Mouse (Mus musculus) liver, embryonic 13.5 days (tissue): Measurements from ENCODE around the gene Lmtk2. TPM values are rescaled to one million over a fixed set of nuclear protein-coding genes. Genes with fewer than 3 reads are reported as not detected.

Experiments
- ATAC-seq: fragments of 200-750 bp; cut with Nextera tagmentation; 2 replicates; pipeline ENCODE4 v1.8.0; 2017; ENCODE audit warnings: low read depth, mild to moderate bottlenecking, moderate number of reproducible peaks, moderate library complexity
- DNase-seq: peaks from one replicate; pipeline ENCODE4 v3.0.0; 2022
- H3K27ac ChIP-seq: fragments of 300-500 bp; sonication (generic); 2 replicates; pipeline ENCODE4 v1.5.1; 2015; ENCODE audit warnings: moderate library complexity, mild to moderate bottlenecking, inconsistent platforms
- H3K27me3 ChIP-seq: fragments of 300-500 bp; sonication (generic); 2 replicates; pipeline ENCODE4 v1.6.1; 2015; ENCODE audit warnings: mild to moderate bottlenecking, inconsistent platforms
- H3K36me3 ChIP-seq: fragments of 300-500 bp; sonication (generic); 2 replicates; pipeline ENCODE4 v1.6.1; 2015; ENCODE audit warnings: mild to moderate bottlenecking, inconsistent platforms
- H3K4me1 ChIP-seq: fragments of 300-500 bp; sonication (generic); replicated peaks from 2 replicates; pipeline ENCODE4 v1.6.1; 2015; ENCODE audit warnings: inconsistent platforms
- H3K4me2 ChIP-seq: fragments of 300-500 bp; sonication (generic); 2 replicates; pipeline ENCODE4 v1.6.1; 2015; ENCODE audit warnings: inconsistent platforms, mild to moderate bottlenecking, moderate library complexity
- H3K4me3 ChIP-seq: fragments of 300-500 bp; sonication (generic); replicated peaks from 2 replicates; pipeline ENCODE4 v1.5.1; 2015; ENCODE audit warnings: mild to moderate bottlenecking, inconsistent platforms
- H3K9ac ChIP-seq: fragments of 300-500 bp; sonication (generic); 2 replicates; pipeline ENCODE4 v1.6.1; 2015; ENCODE audit warnings: mild to moderate bottlenecking, inconsistent platforms
- H3K9me3 ChIP-seq: fragments of 300-500 bp; sonication (generic); replicated peaks from 2 replicates; pipeline ENCODE4 v1.6.1; 2016; ENCODE audit warnings: inconsistent platforms
- WGBS: fragments of 180-500 bp; shearing (Covaris S2); methylation state at CpG from one replicate; pipeline ENCODE4 v1.1.7; 2015; ENCODE audit not compliant: insufficient replicate concordance; 5-methylcytosine and 5-hydroxymethylcytosine counted together
- polyA plus RNA-seq: library from polyadenylated mRNA; unstranded; fragments of >200 nt; fragmentation: Nextera tagmentation; extraction: Ambion mirVana; gene quantifications from 2 replicates; pipeline ENCODE4 v1.2.1, GENCODE M21; 2015

The Lmtk2 gene
- polyA plus RNA-seq, 1 experiment from 2014 or later, result 2.0 TPM

GRCm38 (mm10) chr5:144195567-144195966 lies 95.3 kb downstream of the Lmtk2 start:
- DNase-seq (no peak), ATAC-seq (no peak)
- H3K27ac ChIP-seq, result no peak overlapping the region
- no peak overlapping the region for H3K4me2 ChIP-seq
- H3K9me3 ChIP-seq, result no peaks in the 10 kb centered on the region
- no peaks in the 10 kb centered on the region for H3K27me3 ChIP-seq
- 84% methylated on average over 8 of the region's 8 CpGs for WGBS
- H3K36me3 ChIP-seq, result no peaks in the 10 kb centered on the region
- peaks cover 18% of the 10 kb centered on the region for H3K4me1 ChIP-seq
- no peak overlapping the region for H3K9ac ChIP-seq
- no peak overlapping the region for H3K4me3 ChIP-seq

GRCm38 (mm10) chr5:144200616-144201015 lies 100.4 kb downstream of the Lmtk2 start:
- WGBS, result 82% methylated on average over 11 of the region's 11 CpGs
- Histone ChIP-seq H3K4me1 (peaks cover 12% of the 10 kb centered on the region; the same call in 1 of the 2 replicates), H3K27ac (no peak overlapping the region), H3K27me3 (no peaks in the 10 kb centered on the region), H3K9ac (no peak overlapping the region), H3K36me3 (peaks cover 25% of the 10 kb centered on the region), H3K9me3 (0 out of 2 replicates have a peak, but pooled peaks cover 5% of the 10 kb centered on the region), H3K4me3 (no peak overlapping the region), H3K4me2 (no peak overlapping the region)
- no peak for ATAC-seq
- DNase-seq, result no peak

- no peak overlapping the region for H3K4me3 ChIP-seq
- H3K4me2 ChIP-seq, result no peak overlapping the region
- H3K27ac ChIP-seq, result no peak overlapping the region
- H3K27me3 ChIP-seq, result no peaks in the 10 kb centered on the region
- ATAC-seq, result no peak
- no peak for DNase-seq
- H3K36me3 ChIP-seq, result peaks cover 30% of the 10 kb centered on the region
- peaks cover 12% of the 10 kb centered on the region; the same call in 1 of the 2 replicates for H3K4me1 ChIP-seq
- H3K9ac ChIP-seq, result no peak overlapping the region
- 88% methylated on average over 6 of the region's 6 CpGs for WGBS
- H3K9me3 ChIP-seq, result 0 out of 2 replicates have a peak, but pooled peaks cover 5% of the 10 kb centered on the region
Observed at GRCm38 (mm10) chr5:144202430-144202829, 102.2 kb downstream of the Lmtk2 start.

GRCm38 (mm10) chr5:144203398-144203959 lies 103.2 kb downstream of the Lmtk2 start:
- Histone ChIP-seq H3K9ac (no peak overlapping the region), H3K4me2 (no peak overlapping the region), H3K9me3 (0 out of 2 replicates have a peak, but pooled peaks cover 5% of the 10 kb centered on the region), H3K4me3 (no peak overlapping the region), H3K4me1 (peaks cover 12% of the 10 kb centered on the region; the same call in 1 of the 2 replicates), H3K36me3 (peaks cover 31% of the 10 kb centered on the region), H3K27ac (no peak overlapping the region), H3K27me3 (no peaks in the 10 kb centered on the region)
- ATAC-seq (no peak), DNase-seq (no peak)
- 77% methylated on average over 10 of the region's 10 CpGs for WGBS

GRCm38 (mm10) chr5:144204303-144204702 lies 104.1 kb downstream of the Lmtk2 start:
- H3K4me3 ChIP-seq, result no peak overlapping the region
- H3K9ac ChIP-seq, result no peak overlapping the region
- no peak for DNase-seq
- no peak overlapping the region for H3K4me2 ChIP-seq
- peaks cover 7% of the 10 kb centered on the region; the same call in 1 of the 2 replicates for H3K4me1 ChIP-seq
- H3K9me3 ChIP-seq, result 0 out of 2 replicates have a peak, but pooled peaks cover 5% of the 10 kb centered on the region
- H3K27me3 ChIP-seq, result no peaks in the 10 kb centered on the region
- H3K36me3 ChIP-seq, result peaks cover 34% of the 10 kb centered on the region
- no peak overlapping the region for H3K27ac ChIP-seq
- no peak for ATAC-seq
- 81% methylated on average over 12 of the region's 12 CpGs for WGBS

- Histone ChIP-seq H3K9me3 (0 out of 2 replicates have a peak, but pooled peaks cover 5% of the 10 kb centered on the region), H3K4me1 (peaks cover 2% of the 10 kb centered on the region; the same call in 1 of the 2 replicates), H3K27ac (no peak overlapping the region), H3K27me3 (no peaks in the 10 kb centered on the region), H3K4me3 (no peak overlapping the region), H3K4me2 (no peak overlapping the region), H3K9ac (no peak overlapping the region), H3K36me3 (peaks cover 40% of the 10 kb centered on the region)
- DNase-seq (no peak), ATAC-seq (no peak)
- 66% methylated on average over 10 of the region's 10 CpGs for WGBS
Observed at GRCm38 (mm10) chr5:144204911-144205310, 104.7 kb downstream of the Lmtk2 start.

- ATAC-seq (no peak), DNase-seq (no peak)
- Histone ChIP-seq H3K36me3 (peaks cover 45% of the 10 kb centered on the region), H3K27me3 (no peaks in the 10 kb centered on the region), H3K9me3 (0 out of 2 replicates have a peak, but pooled peaks cover 5% of the 10 kb centered on the region), H3K9ac (no peak overlapping the region), H3K4me1 (no peaks in the 10 kb centered on the region), H3K4me3 (no peak overlapping the region), H3K4me2 (no peak overlapping the region), H3K27ac (no peak overlapping the region)
- 82% methylated on average over 15 of the region's 15 CpGs for WGBS
Observed at GRCm38 (mm10) chr5:144206069-144206468, 105.8 kb downstream of the Lmtk2 start.

GRCm38 (mm10) chr5:144207478-144207877 lies 107.2 kb downstream of the Lmtk2 start:
- H3K4me2 ChIP-seq, result no peak overlapping the region
- WGBS, result 48% methylated on average over 11 of the region's 11 CpGs
- H3K9ac ChIP-seq, result no peak overlapping the region
- peaks cover 46% of the 10 kb centered on the region for H3K36me3 ChIP-seq
- H3K4me1 ChIP-seq, result no peaks in the 10 kb centered on the region
- no peak overlapping the region for H3K27ac ChIP-seq
- DNase-seq, result no peak
- ATAC-seq, result no peak
- H3K27me3 ChIP-seq, result no peaks in the 10 kb centered on the region
- H3K9me3 ChIP-seq, result 0 out of 2 replicates have a peak, but pooled peaks cover 3% of the 10 kb centered on the region
- no peak overlapping the region for H3K4me3 ChIP-seq

- no peak for ATAC-seq
- H3K27ac ChIP-seq, result no peak overlapping the region
- H3K36me3 ChIP-seq, result peaks cover 15% of the 10 kb centered on the region
- no peaks in the 10 kb centered on the region for H3K27me3 ChIP-seq
- no peak overlapping the region for H3K9ac ChIP-seq
- WGBS, result 29% methylated on average over 7 of the region's 7 CpGs
- H3K9me3 ChIP-seq, result no peaks in the 10 kb centered on the region
- no peak overlapping the region for H3K4me2 ChIP-seq
- H3K4me3 ChIP-seq, result no peak overlapping the region
- peak; percentile 26 for DNase-seq
- H3K4me1 ChIP-seq, result no peaks in the 10 kb centered on the region; the same call in none of the 2 replicates
Observed at GRCm38 (mm10) chr5:144214453-144214852, 114.2 kb downstream of the Lmtk2 start.

- Histone ChIP-seq H3K27me3 (no peaks in the 10 kb centered on the region), H3K4me3 (no peak overlapping the region), H3K27ac (no peak overlapping the region), H3K4me2 (no peak overlapping the region), H3K9ac (no peak overlapping the region), H3K4me1 (peaks cover 6% of the 10 kb centered on the region), H3K9me3 (no peaks in the 10 kb centered on the region), H3K36me3 (peaks cover 6% of the 10 kb centered on the region; the same call in 1 of the 2 replicates)
- 20% methylated on average over 2 of the region's 2 CpGs for WGBS
- no peak; the same call in 1 of the 2 replicates for ATAC-seq
- DNase-seq, result no peak
Observed at GRCm38 (mm10) chr5:144215992-144216391, 115.8 kb downstream of the Lmtk2 start.

GRCm38 (mm10) chr5:144218061-144218460 lies 117.8 kb downstream of the Lmtk2 start:
- WGBS, result 50% methylated on average over 7 of the region's 7 CpGs
- no peaks in the 10 kb centered on the region for H3K9me3 ChIP-seq
- no peaks in the 10 kb centered on the region for H3K27me3 ChIP-seq
- peaks cover 20% of the 10 kb centered on the region for H3K4me1 ChIP-seq
- no peak overlapping the region for H3K4me3 ChIP-seq
- DNase-seq (no peak), ATAC-seq (no peak)
- H3K9ac ChIP-seq, result no peak overlapping the region
- no peak overlapping the region for H3K4me2 ChIP-seq
- H3K36me3 ChIP-seq, result no peaks in the 10 kb centered on the region
- no peak overlapping the region for H3K27ac ChIP-seq

- Histone ChIP-seq H3K4me2 (no peak overlapping the region), H3K36me3 (no peaks in the 10 kb centered on the region), H3K9ac (no peak overlapping the region), H3K27me3 (no peaks in the 10 kb centered on the region), H3K4me1 (peaks cover 26% of the 10 kb centered on the region), H3K9me3 (no peaks in the 10 kb centered on the region), H3K27ac (no peak overlapping the region), H3K4me3 (no peak overlapping the region)
- 61% methylated on average over 12 of the region's 12 CpGs for WGBS
- DNase-seq (no peak), ATAC-seq (no peak)
Observed at GRCm38 (mm10) chr5:144219306-144219705, 119.1 kb downstream of the Lmtk2 start.
